Mouse (Mus musculus) embryo, embryonic 9.5 days (tissue): ENCODE data around the gene Defb45.

ENCODE experiments used
- DNase-seq: peaks from one replicate; pipeline ENCODE4 v3.0.0-alpha.2; 2017; ENCODE audit errors: extremely low spot score

Defb45 gene

GRCm38 (mm10) chr2:152599299-152599698, at the start of gene Defb45:
Defb45 (minus strand) TSS chr2:152599399.
- no peak for DNase-seq

- DNase-seq, result peak; percentile 24
Measured at GRCm38 (mm10) chr2:152639406-152640113, 40.4 kb upstream of the Defb45 start.

DNA sequence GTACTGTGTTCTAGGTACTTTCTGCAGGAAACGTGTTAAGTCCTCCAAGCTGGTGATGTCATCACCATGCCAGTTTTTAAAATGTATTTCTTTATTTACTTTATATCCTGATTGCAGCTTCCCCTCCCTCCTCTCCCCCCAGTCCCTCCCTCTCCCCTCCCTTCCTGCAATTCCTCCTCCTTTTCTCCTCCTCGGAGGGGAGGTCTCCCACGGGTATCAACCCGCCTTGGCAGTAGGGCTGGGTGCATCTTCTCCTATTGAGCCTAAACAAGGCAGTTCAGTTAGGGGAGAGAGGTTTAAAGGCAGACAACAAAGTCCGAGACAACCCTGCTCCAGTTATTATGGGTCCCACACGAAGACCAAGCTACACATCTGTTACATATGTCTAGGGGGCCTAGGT, 39.7 kb upstream of the Defb45 start:
- DNase-seq, result no peak

- DNase-seq, result no peak
Measured at GRCm38 (mm10) chr2:152637381-152637780, 38.2 kb upstream of the Defb45 start.

- no peak for DNase-seq
Measured at GRCm38 (mm10) chr2:152637006-152637322, 37.8 kb upstream of the Defb45 start.

- DNase-seq, result no peak
Measured at GRCm38 (mm10) chr2:152636246-152637005, 37.2 kb upstream of the Defb45 start.

- no peak for DNase-seq
Measured at GRCm38 (mm10) chr2:152634311-152634710, 35.1 kb upstream of the Defb45 start.

- DNase-seq, result no peak
Measured at GRCm38 (mm10) chr2:152633334-152633733, 34.1 kb upstream of the Defb45 start.

GRCm38 (mm10) chr2:152629904-152630303, 30.7 kb upstream of the Defb45 start:
- no peak for DNase-seq

- no peak for DNase-seq
Measured at GRCm38 (mm10) chr2:152629239-152629638, 30.0 kb upstream of the Defb45 start.

DNA sequence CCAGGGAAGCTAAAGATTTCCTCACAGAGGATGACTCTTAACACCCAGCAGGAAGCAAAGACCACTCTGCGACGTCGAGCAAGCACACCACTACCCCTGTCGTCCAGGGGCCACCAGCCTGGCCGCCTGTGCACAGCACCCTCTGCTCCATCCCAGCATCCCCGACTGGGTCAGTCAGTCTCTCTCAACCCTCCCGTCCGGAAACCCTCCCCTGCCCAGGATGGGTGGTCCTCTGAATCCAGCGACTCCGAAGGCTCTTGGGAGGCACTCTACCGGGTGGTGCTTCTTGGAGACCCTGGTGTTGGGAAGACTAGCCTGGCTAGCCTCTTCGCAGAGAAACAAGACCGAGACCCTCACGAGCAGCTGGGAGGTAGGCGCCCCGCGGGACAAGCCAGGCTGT, 28.9 kb upstream of the Defb45 start:
- no peak for DNase-seq

DNA sequence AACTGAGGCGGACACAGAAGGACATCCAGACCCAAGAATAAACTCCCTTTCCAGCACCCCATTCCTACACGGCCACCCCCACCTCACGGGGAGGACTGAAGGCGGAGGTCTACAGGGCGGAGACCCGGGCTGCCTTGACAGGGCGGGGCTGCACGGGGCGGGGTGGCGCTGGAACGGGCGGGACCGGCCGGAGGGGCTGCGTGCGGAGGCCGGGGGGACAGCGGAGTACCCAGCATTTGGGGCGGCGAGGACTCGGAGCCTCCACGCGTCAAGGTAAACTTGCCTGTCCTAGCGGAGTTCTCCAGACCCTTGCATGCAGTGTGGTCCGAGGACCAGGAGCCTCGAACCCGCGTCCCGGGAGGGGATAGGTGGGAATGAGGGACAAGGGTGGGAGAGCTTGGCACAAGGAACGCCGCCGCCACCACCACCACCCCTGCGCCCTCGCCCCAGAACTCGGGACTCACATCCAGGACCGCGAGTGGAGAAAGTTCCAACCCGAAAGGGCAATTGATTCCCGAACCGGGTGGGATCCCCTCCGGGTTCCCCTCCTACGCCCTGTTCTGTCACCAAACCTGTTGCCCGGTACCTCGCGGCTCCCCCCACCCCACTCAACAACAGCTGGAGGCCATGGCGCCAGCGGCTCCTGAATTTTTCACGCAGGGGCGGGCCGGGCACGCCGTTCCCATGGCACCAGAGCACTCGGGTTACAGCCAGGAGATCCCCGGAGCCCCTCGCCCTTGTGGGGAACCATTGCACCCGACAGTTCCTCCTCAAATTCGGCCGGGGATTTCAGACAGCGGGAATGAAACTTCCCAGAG, 27.8 kb upstream of the Defb45 start, which contains the start of gene Rem1:
Gene Rem1 (plus strand): TSS at position 178 of the 818 bp plus-strand sequence.
- DNase-seq, result peak; percentile 51

- DNase-seq, result no peak
Measured at GRCm38 (mm10) chr2:152625256-152625655, 26.1 kb upstream of the Defb45 start.

GRCm38 (mm10) chr2:152624566-152624965, 25.4 kb upstream of the Defb45 start:
- DNase-seq, result no peak

GRCm38 (mm10) chr2:152622953-152623352, 23.8 kb upstream of the Defb45 start, which contains the start of gene Defb25:
Defb25 (minus strand) TSS chr2:152623053.
- no peak for DNase-seq

GRCm38 (mm10) chr2:152622151-152622550, 23.0 kb upstream of the Defb45 start:
- no peak for DNase-seq

DNA sequence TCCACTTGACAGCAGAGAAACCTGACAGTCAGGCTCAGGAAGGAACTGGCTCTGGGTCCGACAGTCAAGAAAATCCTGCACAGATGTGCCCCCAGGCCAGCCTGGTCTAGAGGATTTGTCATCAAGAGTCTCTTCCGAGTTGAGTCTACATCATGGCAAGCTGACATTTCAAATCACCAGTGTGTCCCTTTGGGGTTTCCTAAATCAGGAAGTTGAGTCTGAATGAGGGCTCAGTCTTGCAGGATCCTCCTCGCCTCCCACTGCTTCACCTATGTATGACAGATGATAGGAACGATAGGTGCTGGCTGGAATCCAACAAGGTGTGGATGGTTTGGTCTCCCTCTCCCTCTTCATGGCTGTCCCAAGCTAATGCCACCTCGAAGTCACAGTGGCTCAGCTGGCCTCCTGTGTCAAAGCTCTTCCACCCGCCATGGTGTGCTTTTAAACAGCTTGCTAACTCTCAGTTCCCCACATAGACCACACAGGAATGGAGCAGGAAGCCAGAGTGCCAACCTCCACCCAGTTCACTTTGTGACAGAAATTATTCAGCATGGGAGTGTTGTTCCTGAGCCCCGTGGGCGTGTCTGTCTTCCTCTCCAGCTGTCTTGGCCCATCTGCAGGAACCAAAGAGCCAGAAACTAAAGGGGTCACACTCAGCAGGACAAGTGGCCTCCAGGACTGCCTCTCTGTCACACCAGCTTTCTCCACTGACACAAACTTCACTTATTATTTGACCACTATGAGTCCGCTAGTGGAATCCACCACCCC, 21.4 kb upstream of the Defb45 start:
- DNase-seq, result no peak

DNA sequence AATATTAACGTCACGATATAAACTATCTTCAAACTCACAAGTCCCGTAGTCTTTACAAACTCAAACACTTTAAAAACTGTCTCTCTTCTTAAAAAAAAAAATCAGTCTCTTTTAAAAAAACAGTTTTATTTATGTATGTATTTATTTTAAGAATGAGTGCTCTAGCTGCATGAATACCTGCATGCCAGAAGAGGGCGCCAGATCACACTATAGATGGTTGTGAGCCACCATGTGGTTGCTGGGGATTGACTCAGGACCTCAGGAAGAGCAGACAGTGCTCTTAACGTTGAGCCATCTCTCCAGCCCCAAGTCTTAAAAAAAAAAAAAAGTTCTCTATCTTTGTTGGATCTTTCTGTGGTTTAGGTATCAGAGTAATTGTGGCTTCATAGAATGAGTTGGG, 18.2 kb upstream of the Defb45 start:
- DNase-seq, result no peak

DNA sequence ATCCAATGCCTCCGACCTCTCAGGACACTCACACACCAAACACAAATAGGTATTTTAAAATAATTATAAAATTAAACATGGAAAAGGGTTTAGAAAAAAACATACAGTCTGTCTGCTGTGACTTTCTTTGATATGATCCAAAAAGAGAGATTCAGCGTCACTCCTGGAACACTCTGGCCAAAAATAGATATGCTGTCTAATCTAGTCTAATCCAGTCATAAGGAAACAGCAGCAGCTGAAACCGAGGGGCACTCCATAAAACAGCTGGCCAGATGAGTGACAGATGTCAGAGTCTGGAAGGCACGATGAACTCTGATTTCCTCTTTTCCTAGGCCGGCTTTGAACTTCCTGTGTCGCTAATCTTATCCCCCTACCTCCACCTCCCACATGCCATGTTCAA, 17.3 kb upstream of the Defb45 start:
- no peak for DNase-seq

DNA sequence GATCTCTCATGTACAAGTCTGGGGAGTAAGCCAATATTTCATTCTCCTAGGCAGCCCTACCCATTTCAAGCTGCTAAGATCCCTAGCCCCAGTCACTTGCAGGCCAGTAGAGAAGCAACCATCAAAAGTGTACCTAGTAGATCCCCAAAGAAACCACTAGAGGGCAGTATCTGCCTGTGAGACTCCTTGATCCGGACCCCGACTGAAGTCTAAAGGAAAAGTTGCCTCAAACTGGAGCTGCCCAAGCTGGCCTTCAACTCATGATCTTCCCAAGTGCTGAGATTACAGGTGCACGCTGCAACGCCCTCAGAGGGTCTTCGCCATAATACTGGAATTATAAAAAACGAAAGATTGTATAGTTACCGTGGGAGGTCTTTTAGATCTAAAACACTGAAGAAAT, 16.4 kb upstream of the Defb45 start:
- DNase-seq, result peak; percentile 76

DNA sequence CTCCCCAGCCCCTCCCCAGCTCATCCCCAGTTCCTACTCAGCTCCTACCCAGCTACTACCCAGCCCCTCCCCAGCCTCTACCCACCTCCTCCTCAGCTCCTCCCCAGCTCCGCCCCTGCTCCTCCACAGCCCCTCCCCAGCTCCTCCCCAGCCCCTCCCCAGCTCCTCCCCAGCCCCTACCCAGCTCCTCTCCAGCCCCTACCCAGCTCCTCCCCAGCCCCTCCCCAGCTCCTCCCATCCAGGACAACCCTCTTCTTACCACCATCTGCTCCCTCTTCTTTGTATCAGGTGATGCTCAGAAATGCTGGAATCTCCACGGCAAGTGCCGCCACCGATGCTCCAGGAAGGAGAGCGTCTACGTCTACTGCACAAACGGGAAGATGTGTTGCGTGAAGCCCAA, 13.0 kb upstream of the Defb45 start:
- peak; percentile 56 for DNase-seq

GRCm38 (mm10) chr2:152608719-152609118, 9.5 kb upstream of the Defb45 start:
- DNase-seq, result no peak
